Mouse (Mus musculus) CH12.LX (cell line): ENCODE data around the gene Lrrfip1. TPM values are rescaled to one million over a fixed set of nuclear protein-coding genes. Genes with fewer than 3 reads are reported as not detected.

Experiments used
- DNase-seq: peaks from one replicate; pipeline ENCODE4 v3.0.0-alpha.2; 2013; ENCODE audit errors: extremely low read depth
- H3K27ac ChIP-seq: 2 replicates; pipeline ENCODE4 v1.5.1; 2012; ENCODE audit warnings: low read depth, mild to moderate bottlenecking, control low read depth, moderate library complexity; ENCODE audit not compliant: insufficient read depth
- H3K27me3 ChIP-seq: replicated peaks from 2 replicates; pipeline ENCODE3; 2012; ENCODE audit warnings: inconsistent platforms
- H3K36me3 ChIP-seq, 2 experiments: replicated peaks in 1 of 2; 2 replicates each; pipeline versions ENCODE3 to v1.6.1; 2012; ENCODE audit warnings: inconsistent platforms in 1 of 2, low read length in 1 of 2, mild to moderate bottlenecking in 1 of 2, mixed read lengths in 1 of 2, moderate library complexity in 1 of 2; ENCODE audit not compliant: control insufficient read depth in 1 of 2, insufficient read depth in 1 of 2
- H3K4me1 ChIP-seq, 2 experiments: 2 replicates each; pipeline ENCODE4 v1.6.1; 2012; ENCODE audit warnings: inconsistent platforms in 1 of 2, moderate library complexity in 1 of 2; ENCODE audit not compliant: insufficient read depth in 2 of 2, control insufficient read depth in 1 of 2
- H3K4me2 ChIP-seq: 2 replicates; pipeline ENCODE4 v1.6.1; 2012; ENCODE audit warnings: low read depth, mild to moderate bottlenecking, control low read depth; ENCODE audit not compliant: poor library complexity, insufficient read depth, severe bottlenecking
- H3K4me3 ChIP-seq, 3 experiments: fragments of 150-350 bp in 1 of 3; sonication (generic) in 1 of 3; replicated peaks in 1 of 3; 2 replicates each; pipeline versions ENCODE3 to v1.5.1; 2011 to 2012; ENCODE audit warnings: low read depth in 2 of 3, low read length in 2 of 3, mild to moderate bottlenecking in 2 of 3, moderate library complexity in 2 of 3, control low read depth in 1 of 3, improper control_type of control experiment in 1 of 3, inconsistent platforms in 1 of 3, mixed read lengths in 1 of 3; ENCODE audit not compliant: poor library complexity in 1 of 3
- H3K79me2 ChIP-seq: replicated peaks from 2 replicates; pipeline ENCODE4 v1.6.1; 2012; ENCODE audit warnings: mild to moderate bottlenecking, moderate library complexity; ENCODE audit not compliant: control insufficient read depth, poor library complexity, insufficient read depth, severe bottlenecking; ENCODE audit errors: extremely low read depth
- H3K9ac ChIP-seq: 2 replicates; pipeline ENCODE4 v1.6.1; 2012; ENCODE audit warnings: low read depth, mild to moderate bottlenecking, control low read depth, moderate library complexity; ENCODE audit not compliant: insufficient read depth
- H3K9me3 ChIP-seq: replicated peaks from 2 replicates; pipeline ENCODE3; 2012; ENCODE audit warnings: low read length, inconsistent platforms, mixed read lengths
- GABPA ChIP-seq: IDR thresholded peaks from 2 replicates; pipeline ENCODE4 v1.6.1; 2012; ENCODE audit warnings: low read depth, low read length, improper control_type of control experiment, inconsistent platforms; ENCODE audit not compliant: insufficient replicate concordance
- KAT2A ChIP-seq: IDR thresholded peaks from 2 replicates; pipeline ENCODE4 v1.6.1; 2012; ENCODE audit warnings: low read length, improper control_type of control experiment, inconsistent platforms; ENCODE audit not compliant: insufficient replicate concordance
- MAFK ChIP-seq: IDR thresholded peaks from 2 replicates; pipeline ENCODE4 v1.6.1; 2011; ENCODE audit warnings: low read length, improper control_type of control experiment; ENCODE audit not compliant: insufficient replicate concordance
- MAZ ChIP-seq: IDR thresholded peaks from 2 replicates; pipeline ENCODE4 v1.6.1; 2012; ENCODE audit warnings: low read depth, mild to moderate bottlenecking, inconsistent platforms, low read length, improper control_type of control experiment, moderate library complexity
- MEF2A ChIP-seq: IDR thresholded peaks from 2 replicates; pipeline ENCODE4 v1.6.1; 2014; ENCODE audit warnings: low read depth, mild to moderate bottlenecking, inconsistent platforms, low read length, improper control_type of control experiment, borderline replicate concordance
- PAX5 ChIP-seq: IDR thresholded peaks from 2 replicates; pipeline ENCODE4 v1.6.1; 2012; ENCODE audit warnings: low read length, inconsistent platforms, mixed read lengths
- POLR2AphosphoS2 ChIP-seq: IDR thresholded peaks from 2 replicates; pipeline ENCODE4 v1.6.1; 2011; ENCODE audit warnings: low read depth, low read length, improper control_type of control experiment
- RCOR1 ChIP-seq: conservative IDR thresholded peaks from 2 replicates; pipeline ENCODE4 v1.6.1; 2012; ENCODE audit warnings: low read depth, mild to moderate bottlenecking, inconsistent platforms, low read length, improper control_type of control experiment
- USF2 ChIP-seq: conservative IDR thresholded peaks from 2 replicates; pipeline ENCODE4 v1.6.1; 2011; ENCODE audit warnings: low read depth, low read length, improper control_type of control experiment
- ZKSCAN1 ChIP-seq: IDR thresholded peaks from 2 replicates; pipeline ENCODE4 v1.6.1; 2012; ENCODE audit warnings: low read depth, inconsistent platforms, low read length, improper control_type of control experiment, borderline replicate concordance
- ZNF384 ChIP-seq: IDR thresholded peaks from 2 replicates; pipeline ENCODE4 v1.6.1; 2012; ENCODE audit warnings: low read depth, low read length, improper control_type of control experiment, inconsistent platforms
- dilution Hi-C: fragments of 300-500 bp; cut with MboI; formaldehyde crosslinking; loops from 2 replicates; pipeline ENCODE4 v1.14.3; 2020; ENCODE audit warnings: low sequenced_read_pairs; ENCODE audit not compliant: extremely low pct_unique_long_range_greater_than_20kb, extremely low pct_ligation_motif_present
- in situ Hi-C: fragments of 300-500 bp; cut with MboI; formaldehyde crosslinking; loops from 3 replicates; pipeline ENCODE4 v1.14.3; 2019; ENCODE audit warnings: low sequenced_read_pairs, low pct_ligation_motif_present, low pct_unique_long_range_greater_than_20kb, mixed read lengths
- polyA plus RNA-seq: library from polyadenylated mRNA; unstranded; fragments of >175 nt; gene quantifications from 2 replicates; pipeline ENCODE4 v1.2.1, GENCODE M21; 2012; ENCODE audit warnings: low read depth; ENCODE audit not compliant: insufficient read length
- total RNA-seq, 2 experiments: library from RNA; depleted of rRNA; stranded (reverse); fragments of 300-350 nt in 1 of 2; fragments of >200 nt in 1 of 2; gene quantifications; 2 replicates each; pipeline ENCODE4 v1.2.3; 2012 to 2014

Gene Lrrfip1
- total and polyA plus RNA-seq, 3 experiments, result 17.2 to 30.5 (median 19.1) TPM

DNA sequence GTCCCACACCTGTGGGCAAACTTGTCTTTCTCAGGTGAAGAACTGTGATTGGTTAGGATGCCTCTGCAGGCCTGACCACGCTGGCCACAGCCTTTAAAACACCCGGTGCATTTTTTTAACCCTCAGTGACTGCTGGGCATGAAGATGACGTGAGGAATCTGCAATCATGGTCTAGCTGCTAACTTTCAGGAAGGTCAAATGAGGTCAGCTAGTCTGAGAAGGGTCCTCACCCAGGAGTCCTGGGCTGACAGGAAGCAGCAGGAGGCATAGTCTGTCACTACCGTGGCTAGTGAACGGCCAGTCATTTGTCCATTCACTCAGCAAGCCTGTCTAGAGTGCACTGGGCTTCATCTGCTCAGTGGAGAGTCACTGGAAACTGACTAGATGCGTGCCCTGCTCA is 93.9 kb downstream of the Lrrfip1 start:
- Histone ChIP-seq H3K9me3 (no peaks in the 10 kb centered on the region), H3K27ac (no peak overlapping the region), H3K4me1 (peaks cover 5 to 50% of the 10 kb centered on the region in 2 experiments; a peak in 3 of 4 replicates), H3K36me3 (peaks cover 9 to 66% of the 10 kb centered on the region in 2 experiments), H3K4me3 (no peak overlapping the region), H3K4me2 (no peak overlapping the region), H3K79me2 (no peaks in the 10 kb centered on the region), H3K9ac (no peak overlapping the region), H3K27me3 (no peaks in the 10 kb centered on the region)
- in situ Hi-C loops (no loop called here), dilution Hi-C loops (no loop called here)
- TF ChIP-seq ZNF384 (no peak), MAFK (no peak), PAX5 (no peak), RCOR1 (no peak)
- no peak for DNase-seq

DNA sequence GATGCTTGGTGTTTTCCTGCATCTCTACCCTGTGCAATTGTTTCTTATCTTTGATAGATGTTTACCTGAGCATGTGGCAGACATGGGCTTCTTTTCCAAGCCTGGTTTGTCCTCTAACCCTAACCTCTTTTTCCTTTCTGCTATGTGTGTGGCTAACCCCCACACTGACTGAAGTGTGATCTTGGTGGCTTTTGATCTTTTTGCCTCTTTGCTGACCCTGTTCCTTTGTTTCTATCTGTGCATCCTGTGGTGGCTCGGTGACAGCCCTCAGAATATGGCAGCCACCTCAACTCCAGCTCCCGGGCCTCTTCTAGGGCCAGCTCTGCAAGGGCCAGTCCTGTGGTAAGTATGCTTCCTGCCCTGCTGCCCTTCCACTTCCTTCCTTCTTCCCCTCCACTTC is 94.8 kb downstream of the Lrrfip1 start:
- H3K27me3 ChIP-seq, result no peaks in the 10 kb centered on the region
- H3K4me2 ChIP-seq, result no peak overlapping the region
- in situ Hi-C loops (no loop called here), dilution Hi-C loops (no loop called here)
- H3K9ac ChIP-seq, result no peak overlapping the region
- H3K79me2 ChIP-seq, result no peaks in the 10 kb centered on the region
- H3K4me3 ChIP-seq, result no peak overlapping the region
- H3K4me1 ChIP-seq, result peaks cover 3 to 51% of the 10 kb centered on the region in 2 experiments; a peak in 2 of 4 replicates
- no peak for DNase-seq
- H3K27ac ChIP-seq, result no peak overlapping the region
- H3K9me3 ChIP-seq, result no peaks in the 10 kb centered on the region
- H3K36me3 ChIP-seq, result peaks cover 9 to 65% of the 10 kb centered on the region in 2 experiments
- TF ChIP-seq USF2 (no peak), MEF2A (no peak)

GRCm38 (mm10) chr1:91094001-91094400 is 95.5 kb downstream of the Lrrfip1 start:
- Histone ChIP-seq H3K27me3 (no peaks in the 10 kb centered on the region), H3K4me1 (peaks cover 5 to 57% of the 10 kb centered on the region in 2 experiments; a peak in 2 of 4 replicates), H3K79me2 (no peaks in the 10 kb centered on the region), H3K9ac (no peak overlapping the region), H3K27ac (no peak overlapping the region), H3K4me3 (no peak overlapping the region), H3K36me3 (peaks cover 6 to 61% of the 10 kb centered on the region in 2 experiments), H3K9me3 (no peaks in the 10 kb centered on the region), H3K4me2 (no peak overlapping the region)
- DNase-seq, result no peak
- in situ Hi-C loops (no loop called here), dilution Hi-C loops (no loop called here)
- no peak for TF ChIP-seq MAZ
- TF ChIP-seq KAT2A, result no peak
- TF ChIP-seq ZKSCAN1, result no peak
- no peak for TF ChIP-seq ZNF384
- TF ChIP-seq USF2, result no peak
- no peak for TF ChIP-seq PAX5
- no peak for TF ChIP-seq POLR2AphosphoS2
- TF ChIP-seq GABPA, result no peak
